Mouse (Mus musculus) liver, embryonic 11.5 days (tissue): ENCODE measurements around the gene Arhgef2. TPM values are rescaled to one million over a fixed set of nuclear protein-coding genes. Genes with fewer than 3 reads are reported as not detected.

Source experiments
- ATAC-seq: fragments of 200-750 bp; cut with Nextera tagmentation; replicated peaks from 2 replicates; pipeline ENCODE4 v1.8.0; 2017; ENCODE audit warnings: moderate number of reproducible peaks, mild to moderate bottlenecking, moderate TSS enrichment, moderate library complexity; ENCODE audit not compliant: low FRiP score
- DNase-seq: peaks from one replicate; pipeline ENCODE4 v3.0.0-alpha.2; 2017; ENCODE audit warnings: low spot score
- H3K27ac ChIP-seq: fragments of 300-500 bp; sonication (generic); 2 replicates; pipeline ENCODE4 v1.5.1; 2014; ENCODE audit warnings: mild to moderate bottlenecking, low read depth, low read length, control low read depth
- H3K27me3 ChIP-seq: fragments of 300-500 bp; sonication (generic); replicated peaks from 2 replicates; pipeline ENCODE4 v1.6.1; 2014; ENCODE audit warnings: low read length, mixed read lengths; ENCODE audit not compliant: control insufficient read depth, insufficient read depth
- H3K36me3 ChIP-seq: fragments of 300-500 bp; sonication (generic); 2 replicates; pipeline ENCODE4 v1.6.1; 2014; ENCODE audit warnings: mild to moderate bottlenecking, low read length, moderate library complexity, mixed read lengths; ENCODE audit not compliant: control insufficient read depth, insufficient read depth
- H3K4me1 ChIP-seq: fragments of 300-500 bp; sonication (generic); replicated peaks from 2 replicates; pipeline ENCODE4 v1.6.1; 2014; ENCODE audit warnings: low read length, mixed read lengths; ENCODE audit not compliant: control insufficient read depth, insufficient read depth
- H3K4me2 ChIP-seq: fragments of 300-500 bp; sonication (generic); 2 replicates; pipeline ENCODE4 v1.6.1; 2014; ENCODE audit warnings: mild to moderate bottlenecking, control low read depth, moderate library complexity
- H3K4me3 ChIP-seq: fragments of 300-500 bp; sonication (generic); 2 replicates; pipeline ENCODE4 v1.5.1; 2014; ENCODE audit warnings: low read depth, low read length, control low read depth
- H3K9ac ChIP-seq: fragments of 300-500 bp; sonication (generic); 2 replicates; pipeline ENCODE4 v1.6.1; 2014; ENCODE audit warnings: low read depth, low read length, control low read depth
- H3K9me3 ChIP-seq: fragments of 300-500 bp; sonication (generic); 2 replicates; pipeline ENCODE4 v1.6.1; 2016; ENCODE audit warnings: low read length, inconsistent platforms, mixed read lengths; ENCODE audit not compliant: control insufficient read depth
- WGBS: fragments of 180-500 bp; shearing (Covaris S2); extraction: QIAGEN DNeasy Blood & Tissue Kit; methylation state at CpG from one replicate; pipeline ENCODE4 v1.1.7; 2014; 5-methylcytosine and 5-hydroxymethylcytosine counted together
- polyA plus RNA-seq: library from polyadenylated mRNA; unstranded; fragments of >200 nt; fragmentation: Nextera tagmentation; extraction: Ambion mirVana; gene quantifications from 2 replicates; pipeline ENCODE4 v1.2.1, GENCODE M21; 2014

Arhgef2 gene
- polyA plus RNA-seq, 1 experiment from 2014 or later = 66.3 TPM

- DNase-seq (no peak), ATAC-seq (no peak)
- peaks cover 10% of the 10 kb centered on the region for H3K36me3 ChIP-seq
- peak overlapping the region; percentile 18; the same call in 1 of the 2 replicates for H3K9ac ChIP-seq
- no peaks in the 10 kb centered on the region for H3K9me3 ChIP-seq
- H3K27me3 ChIP-seq = no peaks in the 10 kb centered on the region
- peaks cover 13% of the 10 kb centered on the region for H3K4me1 ChIP-seq
- 52% methylated on average over 7 of the region's 8 CpGs for WGBS
- H3K27ac ChIP-seq = peak overlapping the region; percentile 78; the same call in 1 of the 2 replicates
- H3K4me2 ChIP-seq = peak overlapping the region; percentile 75
- H3K4me3 ChIP-seq = peak overlapping the region; percentile 95
Measured at GRCm38 (mm10) chr3:88684236-88684979, 78.6 kb downstream of the Arhgef2 start.

GRCm38 (mm10) chr3:88684980-88685941, 79.5 kb downstream of the Arhgef2 start, which contains the start of gene Khdc4:
Gene Khdc4, plus strand, starts transcription at chr3:88685803.
- Histone ChIP-seq H3K4me2 (peak within 1 kb of the TSS; percentile 85), H3K27ac (peak within 1 kb of the TSS; percentile 85), H3K4me3 (peak within 1 kb of the TSS; percentile 95), H3K27me3 (no peaks in the 10 kb centered on the region), H3K9ac (peak within 1 kb of the TSS; percentile 95), H3K36me3 (peaks cover 18% of the 10 kb centered on the region), H3K4me1 (peaks cover 13% of the 10 kb centered on the region), H3K9me3 (no peaks in the 10 kb centered on the region)
- ATAC-seq (peak; percentile 97), DNase-seq (peak; percentile 95)
- WGBS = under 1% methylated on average over 47 of the region's 47 CpGs

GRCm38 (mm10) chr3:88685958-88686451, 80.2 kb downstream of the Arhgef2 start:
- under 1% methylated on average over 45 of the region's 45 CpGs for WGBS
- no peak for DNase-seq
- peak overlapping the region; percentile 85 for H3K27ac ChIP-seq

GRCm38 (mm10) chr3:88686734-88687611, 81.2 kb downstream of the Arhgef2 start:
- 22% methylated on average over 13 of the region's 13 CpGs for WGBS
- Histone ChIP-seq H3K4me3 (peak overlapping the region; percentile 95), H3K4me2 (peak overlapping the region; percentile 85), H3K27ac (no peak overlapping the region; the same call in 1 of the 2 replicates), H3K4me1 (peaks cover 13% of the 10 kb centered on the region), H3K27me3 (no peaks in the 10 kb centered on the region), H3K9me3 (no peaks in the 10 kb centered on the region), H3K36me3 (peaks cover 33% of the 10 kb centered on the region), H3K9ac (peak overlapping the region; percentile 95)
- DNase-seq = no peak
- no peak for ATAC-seq

More at GRCm38 (mm10) chr3:88685958-88686451, 80.2 kb downstream of the Arhgef2 start:
- Histone ChIP-seq H3K36me3 (peaks cover 26% of the 10 kb centered on the region), H3K27me3 (no peaks in the 10 kb centered on the region), H3K9me3 (no peaks in the 10 kb centered on the region), H3K9ac (peak overlapping the region; percentile 95), H3K4me2 (peak overlapping the region; percentile 85), H3K4me1 (peaks cover 13% of the 10 kb centered on the region), H3K4me3 (peak overlapping the region; percentile 95)
- peak; percentile 57 for ATAC-seq

- Histone ChIP-seq H3K4me3 (no peak overlapping the region), H3K4me2 (no peak overlapping the region), H3K27ac (no peak overlapping the region), H3K27me3 (no peaks in the 10 kb centered on the region), H3K9ac (no peak overlapping the region), H3K4me1 (peaks cover 10% of the 10 kb centered on the region), H3K9me3 (no peaks in the 10 kb centered on the region), H3K36me3 (peaks cover 49% of the 10 kb centered on the region)
- ATAC-seq (no peak), DNase-seq (no peak)
- WGBS = 84% methylated on average over 5 of the region's 5 CpGs
Measured at GRCm38 (mm10) chr3:88689079-88689478, 83.3 kb downstream of the Arhgef2 start.

- no peak overlapping the region for H3K4me3 ChIP-seq
- H3K9ac ChIP-seq = no peak overlapping the region
- H3K4me2 ChIP-seq = no peak overlapping the region
- H3K4me1 ChIP-seq = no peaks in the 10 kb centered on the region
- ATAC-seq (no peak), DNase-seq (no peak)
- H3K36me3 ChIP-seq = peaks cover 76% of the 10 kb centered on the region
- no peak overlapping the region for H3K27ac ChIP-seq
- H3K9me3 ChIP-seq = no peaks in the 10 kb centered on the region
- no peaks in the 10 kb centered on the region for H3K27me3 ChIP-seq
Measured at GRCm38 (mm10) chr3:88695545-88695944, 89.8 kb downstream of the Arhgef2 start.
